Mouse (Mus musculus) cortical plate, adult 2 months (tissue): ENCODE measurements around the gene Rnf167. TPM values are rescaled to one million over a fixed set of nuclear protein-coding genes. Genes with fewer than 3 reads are reported as not detected.

Experiments
- H3K27ac ChIP-seq: fragments of 200-500 bp; 2 replicates; pipeline ENCODE4 v1.5.1; 2012; ENCODE audit warnings: low read length, control low read depth, inconsistent platforms; ENCODE audit not compliant: insufficient read depth
- H3K4me1 ChIP-seq: fragments of 200-500 bp; 2 replicates; pipeline ENCODE4 v1.6.1; 2011; ENCODE audit warnings: low read length; ENCODE audit not compliant: control insufficient read depth, insufficient read depth
- H3K4me3 ChIP-seq: fragments of 200-500 bp; 2 replicates; pipeline ENCODE4 v1.5.1; 2011; ENCODE audit warnings: mild to moderate bottlenecking, low read length, control low read depth; ENCODE audit not compliant: insufficient read depth
- CTCF ChIP-seq: fragments of 200-500 bp; IDR thresholded peaks from 2 replicates; pipeline ENCODE4 v1.5.1; 2011; ENCODE audit warnings: mild to moderate bottlenecking, control low read depth, low read length; ENCODE audit not compliant: insufficient read depth; ENCODE audit errors: extremely low read depth
- POLR2A ChIP-seq: fragments of 200-500 bp; IDR thresholded peaks from 2 replicates; pipeline ENCODE4 v1.6.1; 2011; ENCODE audit warnings: mild to moderate bottlenecking, low read length, control low read depth; ENCODE audit not compliant: insufficient read depth; ENCODE audit errors: extremely low read depth
- polyA plus RNA-seq: library from polyadenylated mRNA; depleted of rRNA; stranded (reverse); fragments of >200 nt; gene quantifications from 2 replicates; pipeline ENCODE4 v1.2.3, GENCODE M21; 2012

The Rnf167 gene
- polyA plus RNA-seq, 1 experiment, result 124 TPM

DNA sequence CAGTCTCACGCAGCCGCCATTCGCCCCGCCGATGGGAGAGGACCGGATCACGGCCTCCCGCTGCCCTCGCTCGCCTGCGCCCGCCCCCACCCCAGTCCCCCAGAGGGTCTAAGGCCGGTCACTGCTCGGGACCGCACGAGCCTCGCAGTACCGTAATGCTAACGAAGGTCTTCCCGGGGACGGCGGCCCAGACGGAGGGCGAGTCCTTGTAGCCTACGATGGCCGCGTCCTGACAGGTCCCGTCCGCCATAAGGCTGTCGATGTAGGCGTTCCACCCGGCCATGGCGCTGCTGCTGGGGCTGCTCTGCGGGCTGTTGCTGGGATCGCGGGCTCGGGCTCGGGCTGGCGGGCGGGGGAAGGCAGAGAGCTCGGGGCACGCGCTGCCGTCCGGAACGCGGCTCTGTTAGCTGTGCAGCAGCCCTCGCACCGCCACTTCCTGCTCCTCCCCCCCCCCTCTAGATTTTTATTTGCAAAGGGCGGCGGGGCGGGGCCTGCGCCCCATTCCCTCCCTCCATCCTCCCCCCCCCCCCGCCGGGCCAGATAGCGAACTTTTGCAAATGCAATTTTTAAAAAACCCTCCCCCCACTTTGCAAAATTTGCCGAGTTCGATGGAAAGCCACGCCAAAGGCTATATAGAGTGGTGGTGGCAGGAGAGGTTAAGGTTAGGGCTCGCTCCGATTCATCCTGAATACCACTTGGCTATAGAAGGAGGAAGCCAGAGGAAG is 7.3 kb downstream of the Rnf167 start, which contains the start of gene Pfn1:
Gene Pfn1 (minus strand): TSS at position 447 of the 725 bp plus-strand sequence.
- TF ChIP-seq POLR2A (peak; percentile 69), CTCF (no peak)

DNA sequence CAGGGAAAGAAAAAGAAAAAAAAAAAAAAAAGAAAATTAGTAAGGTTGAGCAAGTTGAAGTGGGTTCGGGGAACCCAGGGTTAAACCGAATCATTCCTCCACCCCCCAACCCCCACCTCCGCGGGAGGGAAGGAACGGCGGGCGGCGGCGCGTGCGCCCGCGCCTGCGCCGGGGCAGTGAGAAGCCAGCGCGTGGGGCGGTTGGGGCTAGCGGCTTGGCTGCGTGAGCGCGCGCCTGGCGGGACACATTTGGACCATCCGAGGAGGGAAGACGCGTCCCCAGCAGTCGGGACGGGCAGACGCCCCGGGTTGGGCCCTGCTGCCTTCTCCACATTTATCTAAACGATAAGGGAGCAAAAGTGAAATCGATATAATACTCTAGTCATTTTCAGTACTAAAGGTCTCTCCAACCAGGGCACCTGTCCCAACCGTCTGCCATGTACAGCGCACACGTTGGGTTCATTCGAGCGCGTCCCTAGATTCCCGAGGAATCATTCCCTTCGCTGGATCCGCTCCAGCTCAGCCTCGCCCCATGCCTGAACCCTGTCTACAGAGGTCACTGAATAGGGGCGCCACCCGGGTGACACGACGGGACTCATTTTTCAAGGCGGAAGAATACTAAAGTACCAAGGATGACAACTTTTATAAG is 8.0 kb downstream of the Rnf167 start:
- Histone ChIP-seq H3K4me1 (0 out of 2 replicates have a peak, but pooled peaks cover 1% of the 10 kb centered on the region), H3K4me3 (peak overlapping the region; percentile 100), H3K27ac (0 out of 2 replicates have a peak overlapping the region, but pooled peaks have one; percentile 53)
- TF ChIP-seq CTCF (no peak), POLR2A (0 out of 2 replicates have a peak, but pooled peaks have one; percentile 30)

More for the DNA sequence above, 7.3 kb downstream of the Rnf167 start, which contains the start of gene Pfn1:
- H3K4me3 ChIP-seq, result peak within 1 kb of the TSS; percentile 100
- peaks cover 1% of the 10 kb centered on the region; the same call in 1 of the 2 replicates for H3K4me1 ChIP-seq
- H3K27ac ChIP-seq, result peak within 1 kb of the TSS; percentile 100

GRCm38 (mm10) chr11:70655571-70656455 is 8.8 kb downstream of the Rnf167 start:
- TF ChIP-seq POLR2A, result no peak
- no peak for TF ChIP-seq CTCF
- H3K4me1 ChIP-seq, result 0 out of 2 replicates have a peak, but pooled peaks cover 1% of the 10 kb centered on the region
- peak overlapping the region; percentile 100 for H3K4me3 ChIP-seq
- H3K27ac ChIP-seq, result no peak overlapping the region

GRCm38 (mm10) chr11:70656456-70656927 is 9.5 kb downstream of the Rnf167 start:
- Histone ChIP-seq H3K4me1 (0 out of 2 replicates have a peak, but pooled peaks cover 1% of the 10 kb centered on the region), H3K4me3 (peak overlapping the region; percentile 100; the same call in 1 of the 2 replicates), H3K27ac (no peak overlapping the region)
- TF ChIP-seq CTCF, result no peak

GRCm38 (mm10) chr11:70656964-70657363 is 9.9 kb downstream of the Rnf167 start, which contains the start of gene Eno3:
Gene Eno3, plus strand, starts transcription at chr11:70657202.
- H3K27ac ChIP-seq, result no peak within 1 kb of the TSS
- TF ChIP-seq POLR2A, result no peak
- no peak for TF ChIP-seq CTCF
- H3K4me1 ChIP-seq, result 0 out of 2 replicates have a peak, but pooled peaks cover 1% of the 10 kb centered on the region
- H3K4me3 ChIP-seq, result peak within 1 kb of the TSS; percentile 100; the same call in 1 of the 2 replicates

DNA sequence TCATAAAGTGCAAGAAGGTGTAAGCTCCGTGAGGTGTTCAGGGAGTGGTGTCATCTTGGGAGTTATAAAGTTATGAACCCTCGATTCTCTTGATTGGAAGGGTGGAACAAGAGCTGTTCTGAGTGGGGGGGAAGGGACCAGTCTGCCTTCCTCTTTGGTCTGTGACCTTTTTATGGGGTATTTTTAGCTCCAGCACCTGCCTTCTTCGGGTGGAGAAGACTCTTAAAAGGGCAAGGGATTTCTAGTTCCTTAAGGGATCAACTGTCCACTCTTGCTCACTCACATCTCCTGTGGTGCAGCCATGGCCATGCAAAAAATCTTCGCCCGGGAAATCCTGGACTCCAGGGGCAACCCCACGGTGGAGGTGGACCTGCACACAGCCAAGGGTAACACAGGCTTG is 10.5 kb downstream of the Rnf167 start:
- H3K4me1 ChIP-seq, result 0 out of 2 replicates have a peak, but pooled peaks cover under 1% of the 10 kb centered on the region
- no peak for TF ChIP-seq POLR2A

GRCm38 (mm10) chr11:70657991-70658390 is 11.0 kb downstream of the Rnf167 start:
- Histone ChIP-seq H3K4me3 (no peak overlapping the region), H3K4me1 (no peaks in the 10 kb centered on the region), H3K27ac (no peak overlapping the region)
- TF ChIP-seq CTCF (no peak), POLR2A (no peak)

More for the DNA sequence above, 10.5 kb downstream of the Rnf167 start:
- Histone ChIP-seq H3K4me3 (no peak overlapping the region), H3K27ac (no peak overlapping the region)

GRCm38 (mm10) chr11:70658521-70658920 is 11.5 kb downstream of the Rnf167 start:
- TF ChIP-seq CTCF (no peak), POLR2A (no peak)
- no peaks in the 10 kb centered on the region for H3K4me1 ChIP-seq
- no peak overlapping the region for H3K4me3 ChIP-seq
- H3K27ac ChIP-seq, result no peak overlapping the region

DNA sequence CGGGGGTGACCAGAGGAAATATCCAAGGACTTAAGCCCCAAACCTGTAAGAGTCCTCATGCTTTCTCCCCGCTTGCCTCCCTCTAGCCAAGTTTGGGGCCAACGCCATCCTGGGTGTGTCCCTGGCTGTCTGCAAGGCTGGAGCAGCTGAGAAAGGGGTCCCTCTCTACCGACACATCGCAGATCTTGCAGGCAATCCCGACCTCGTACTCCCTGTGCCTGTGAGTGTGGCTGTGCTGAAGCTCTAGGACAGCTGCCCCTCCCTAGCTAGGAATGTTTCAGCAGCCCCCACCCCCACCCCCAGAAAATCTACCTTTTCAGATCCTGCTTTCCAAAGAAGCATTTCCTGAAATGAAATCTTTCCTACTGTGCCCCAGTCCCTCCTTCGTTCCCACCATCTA is 11.9 kb downstream of the Rnf167 start:
- no peak overlapping the region for H3K4me3 ChIP-seq
- no peak for TF ChIP-seq POLR2A
- no peak for TF ChIP-seq CTCF
- no peaks in the 10 kb centered on the region for H3K4me1 ChIP-seq
- H3K27ac ChIP-seq, result no peak overlapping the region
